Mouse (Mus musculus) kidney, adult 8-10 months (tissue): ENCODE measurements around the gene Dmbx1.
A peak's percentile ranks its signal among the peaks of the same experiment; 100 is the strongest.

Source experiments
- DNase-seq, 2 experiments: peaks; one replicate each; pipeline ENCODE4 v3.0.0; 2022

The Dmbx1 gene

DNA sequence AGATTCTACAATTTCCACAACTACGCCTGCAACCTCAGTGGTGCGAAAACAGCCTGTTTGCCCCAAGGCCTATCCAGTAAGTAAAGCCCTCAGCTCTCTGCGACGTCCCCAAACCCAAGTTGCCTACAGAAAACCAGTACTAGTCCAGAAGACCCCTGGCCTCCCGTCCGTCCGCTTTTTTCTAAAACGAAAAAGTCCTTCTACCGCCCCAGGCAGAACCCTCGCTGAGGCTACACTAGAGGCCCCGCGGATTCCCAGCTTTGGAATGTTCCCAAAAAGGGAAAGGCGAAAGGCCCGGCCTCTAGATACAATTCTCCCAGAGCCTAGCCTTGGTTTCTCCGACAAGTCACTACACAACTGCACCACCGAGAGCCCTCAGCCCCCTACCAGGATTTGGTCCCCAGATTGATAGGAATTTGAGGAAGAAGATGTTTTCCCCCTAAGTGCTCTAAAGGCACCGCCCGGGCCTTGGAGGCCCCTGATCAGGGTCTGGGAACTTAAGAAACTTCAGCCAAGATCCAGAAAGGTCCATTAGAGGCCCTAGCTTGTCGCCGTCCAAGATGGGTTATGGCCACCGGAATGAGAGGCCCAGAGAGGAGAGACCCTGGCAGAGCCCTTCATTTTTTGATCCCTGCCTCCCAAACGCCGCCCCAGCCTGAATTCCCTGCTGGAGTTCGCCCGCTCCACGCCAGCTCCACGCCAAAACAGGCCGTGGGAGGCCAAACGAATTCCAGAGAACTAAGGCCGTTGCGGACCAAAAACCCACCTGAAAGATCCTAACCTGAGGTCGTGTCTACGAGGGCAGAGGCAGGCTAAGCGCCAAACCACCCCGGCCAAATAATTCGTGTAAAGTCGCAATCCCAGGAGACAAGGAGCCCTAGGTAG is 1.2 kb downstream of the Dmbx1 start:
- peak in 1 of 2 experiments; percentile 22 for DNase-seq

DNA sequence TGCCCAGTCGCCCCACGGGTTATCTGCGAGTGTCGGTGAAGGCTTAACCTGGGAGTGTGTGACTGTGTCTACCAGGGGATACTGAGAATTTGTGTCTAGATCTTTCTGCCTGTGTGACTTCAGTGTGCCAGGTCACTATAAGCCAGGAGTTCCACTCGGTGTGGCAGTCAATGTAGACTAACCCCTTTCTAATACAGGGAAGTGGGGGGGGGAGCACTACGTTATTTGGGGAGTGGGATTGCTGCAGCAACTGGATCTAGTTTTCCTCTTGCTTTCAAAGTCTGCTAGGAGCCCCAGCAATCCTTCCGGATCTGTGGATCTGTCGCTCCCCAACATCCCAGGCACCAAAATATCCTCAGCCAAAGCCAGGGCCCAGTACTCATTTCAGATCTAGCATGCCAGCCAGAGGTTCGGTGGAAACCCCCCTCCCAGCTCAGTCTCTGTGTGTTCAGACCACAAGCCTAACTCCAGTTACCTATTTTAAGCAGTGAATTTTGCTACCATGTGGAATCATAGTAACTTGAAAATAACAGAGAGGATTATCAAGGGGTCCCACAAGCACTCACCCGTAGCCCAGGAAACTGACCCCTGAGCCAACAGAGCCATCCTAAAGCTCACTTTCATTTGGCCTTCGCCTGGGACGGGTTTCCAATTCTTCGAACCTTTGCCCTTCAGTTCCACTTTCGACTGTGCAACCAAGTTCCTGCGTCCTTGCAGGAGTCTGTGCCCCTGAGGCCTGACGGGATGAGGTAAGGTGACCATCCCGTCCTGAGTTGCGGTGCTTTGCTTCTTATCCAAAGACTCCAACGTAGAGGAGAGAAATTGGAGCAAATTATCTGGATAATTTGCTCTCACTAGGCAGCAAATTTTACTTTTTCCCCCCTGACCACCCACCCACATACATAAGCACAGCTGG is 2.4 kb downstream of the Dmbx1 start:
- no peak for DNase-seq

DNA sequence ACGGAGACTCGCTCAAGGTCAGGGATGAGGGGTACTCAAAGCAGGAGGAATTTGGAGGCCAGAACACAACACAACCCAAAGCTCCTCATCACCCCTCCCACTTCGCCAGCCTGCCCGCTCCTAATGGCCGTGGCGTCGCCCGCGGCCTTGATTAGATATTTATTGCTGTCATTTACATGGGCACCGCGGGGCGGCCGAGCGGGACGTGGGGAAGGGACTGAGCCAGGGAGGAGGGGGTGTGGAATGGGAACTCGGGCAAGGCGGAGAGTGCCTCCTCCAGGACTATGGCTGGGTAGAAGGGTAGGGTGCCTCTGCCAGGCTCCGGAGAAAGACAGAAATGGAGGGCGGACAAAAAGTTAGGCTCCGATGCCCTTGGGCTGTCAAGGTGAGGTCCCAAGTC is 3.1 kb downstream of the Dmbx1 start:
- no peak for DNase-seq

DNA sequence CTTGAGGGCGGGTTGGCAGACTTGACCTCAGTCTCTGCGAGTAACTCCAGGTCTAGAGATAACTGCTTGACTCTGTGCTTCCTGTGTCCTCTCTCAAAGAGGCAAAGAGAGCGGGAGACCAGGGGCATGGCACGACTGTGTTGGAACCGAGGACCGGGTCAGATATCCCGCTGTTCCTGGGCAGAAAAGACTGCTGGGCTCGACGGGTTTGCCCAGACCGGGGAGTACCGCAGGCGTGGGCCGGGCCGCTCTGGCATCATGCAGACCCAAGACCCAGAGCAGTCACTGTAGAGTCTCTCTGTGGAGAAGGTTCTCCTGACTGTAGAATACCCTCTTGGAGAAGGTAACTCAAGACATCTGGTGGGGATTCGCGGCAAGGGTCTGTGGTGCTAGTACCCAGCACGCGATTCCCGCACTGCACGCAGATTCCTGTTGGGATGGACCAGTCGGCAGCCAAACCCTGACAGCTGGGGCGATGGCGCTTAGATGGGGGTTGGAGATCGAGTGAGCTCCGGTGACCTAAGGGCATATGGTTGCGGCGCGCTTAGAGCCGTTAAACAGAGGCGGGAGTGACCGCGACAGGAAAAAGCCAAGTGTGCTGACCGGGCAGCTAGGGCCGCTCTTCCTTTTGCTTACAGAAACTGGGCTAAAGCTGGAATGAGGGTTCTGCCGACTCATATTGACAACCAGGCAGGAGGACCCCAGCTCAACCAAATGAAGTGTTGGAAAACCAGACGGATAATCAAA is 3.7 kb downstream of the Dmbx1 start:
- DNase-seq = no peak

DNA sequence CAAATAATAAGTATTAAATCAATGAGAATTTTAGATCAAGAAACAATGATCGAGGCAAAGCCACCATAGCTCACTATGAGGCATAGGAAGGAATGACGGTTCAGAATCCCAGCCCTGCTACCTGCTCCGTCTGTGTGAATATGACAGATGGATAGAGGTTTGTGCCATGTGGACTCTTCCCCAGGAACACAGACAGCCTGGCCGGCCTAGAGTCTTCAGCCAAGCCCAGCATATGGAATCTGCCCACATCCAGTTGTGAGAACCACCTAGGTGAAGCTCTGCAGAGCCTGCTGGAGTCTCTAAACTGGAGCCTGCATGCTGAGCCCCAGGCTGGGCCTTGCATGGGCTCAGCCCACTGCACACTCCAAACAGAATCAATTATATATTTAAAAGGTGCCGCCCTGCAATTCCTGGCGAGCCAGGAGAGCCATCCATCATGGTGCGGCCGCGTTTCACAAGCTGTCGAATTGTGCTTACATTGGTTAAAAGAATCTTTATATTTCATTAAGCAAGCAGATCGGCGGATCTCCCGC is 8.1 kb downstream of the Dmbx1 start:
- no peak for DNase-seq

DNA sequence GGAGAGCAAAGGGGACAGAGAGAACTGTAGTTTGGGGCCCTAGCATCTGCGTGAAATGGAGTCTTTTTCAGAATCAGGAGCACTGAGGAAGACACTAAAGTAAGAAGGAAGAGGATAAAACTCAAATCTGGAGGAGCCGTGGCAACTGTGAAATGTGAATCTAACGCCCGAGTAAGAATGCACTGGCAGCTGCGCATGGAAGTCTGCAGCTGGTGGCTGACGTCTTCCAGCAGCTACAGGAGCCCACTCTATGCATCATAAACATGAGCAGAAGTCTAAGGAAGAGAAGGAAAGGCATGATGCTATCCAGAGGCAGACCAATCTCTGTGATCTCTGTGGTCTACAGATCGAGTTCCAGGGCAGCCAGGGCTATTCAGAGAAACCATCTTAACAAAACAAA is 12.1 kb downstream of the Dmbx1 start:
- DNase-seq = no peak

DNA sequence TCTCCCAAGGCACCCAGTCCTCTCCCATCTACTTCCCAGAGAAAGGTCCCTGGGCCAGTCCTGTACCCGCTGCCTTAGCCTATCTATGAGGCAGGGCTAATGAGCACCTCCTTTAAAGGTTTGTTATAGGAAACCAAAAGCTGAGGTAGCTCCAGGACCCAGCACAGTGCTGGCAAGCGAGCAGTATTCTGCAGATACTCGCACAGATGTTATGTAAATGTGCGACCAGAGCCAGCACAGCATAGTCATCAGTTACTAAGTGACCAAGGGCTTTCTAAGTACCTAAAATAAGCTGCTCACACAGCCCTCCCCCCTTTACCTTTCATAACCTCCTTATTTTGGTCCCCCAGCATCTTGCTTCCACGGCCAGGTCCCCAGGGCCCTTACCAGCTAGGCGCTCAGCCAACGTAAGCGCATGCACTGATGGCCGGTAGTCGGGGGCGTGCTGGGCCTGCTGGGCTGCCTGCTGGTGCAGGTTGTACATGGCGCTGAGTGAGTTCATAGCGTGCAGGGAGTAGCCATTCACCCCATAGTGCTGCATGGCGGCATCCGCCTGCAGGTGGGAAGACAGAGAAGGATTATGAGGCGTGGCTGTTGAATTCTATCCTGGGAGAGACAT is 16.4 kb downstream of the Dmbx1 start:
- no peak for DNase-seq

DNA sequence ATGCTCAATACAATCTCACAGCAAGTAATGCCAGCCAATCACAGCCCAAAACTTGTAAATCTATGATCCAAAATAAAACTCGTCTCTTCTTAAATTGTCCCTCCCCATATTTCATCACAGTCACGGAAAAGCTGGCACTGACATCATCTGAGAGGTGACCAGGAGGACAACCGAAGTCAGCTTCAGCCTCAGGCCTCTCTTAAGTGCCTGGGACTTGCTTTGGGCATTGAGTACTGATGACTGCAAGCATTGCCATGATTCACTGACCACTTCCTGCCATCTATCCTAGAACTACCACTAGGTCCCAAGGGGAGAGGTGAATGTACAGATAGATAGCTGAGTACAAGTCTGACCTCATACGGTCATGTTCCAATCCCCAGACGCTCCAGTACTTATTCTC is 17.0 kb downstream of the Dmbx1 start:
- DNase-seq = no peak

DNA sequence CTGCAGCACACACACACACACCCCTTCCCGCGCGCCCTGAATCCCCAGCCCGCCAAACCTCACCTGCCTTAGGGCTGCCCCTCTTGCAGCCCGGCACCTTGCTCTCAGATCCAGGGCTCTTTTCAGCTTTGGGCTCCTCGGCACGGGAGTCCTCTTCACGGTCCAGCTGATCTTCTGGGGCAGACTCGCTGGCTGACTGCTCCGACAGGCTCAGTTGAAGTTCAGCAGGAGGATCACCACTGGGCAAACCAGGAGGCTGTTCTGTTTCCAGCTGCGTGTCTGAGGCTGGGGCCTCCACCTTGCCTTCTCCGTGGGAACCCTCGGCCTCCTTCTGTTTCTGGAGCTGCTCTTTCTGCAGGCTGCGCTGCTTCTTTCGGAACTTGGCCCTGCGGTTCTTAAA is 19.8 kb downstream of the Dmbx1 start:
- DNase-seq = peak; percentile 33 to 44

DNA sequence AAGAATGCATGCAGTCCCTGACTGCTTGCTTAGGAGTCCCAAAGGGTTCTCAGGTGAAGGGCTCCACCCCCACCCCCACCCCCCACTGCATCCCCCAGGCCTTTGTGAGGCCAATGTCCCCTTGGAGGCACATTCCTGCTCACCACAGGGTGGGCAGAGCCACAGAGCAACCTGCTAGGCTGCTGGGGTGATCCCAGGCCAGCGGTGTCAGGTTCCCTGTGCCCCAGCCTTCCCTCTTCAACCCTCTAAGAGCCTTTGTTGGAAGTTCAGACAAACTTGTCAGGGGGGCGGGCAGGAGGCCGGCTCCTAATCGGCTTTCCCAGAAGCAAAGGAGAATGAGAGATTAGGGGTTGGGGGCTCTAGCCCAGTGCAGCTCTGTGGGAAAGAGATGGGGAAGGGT is 28.1 kb downstream of the Dmbx1 start:
- no peak for DNase-seq

DNA sequence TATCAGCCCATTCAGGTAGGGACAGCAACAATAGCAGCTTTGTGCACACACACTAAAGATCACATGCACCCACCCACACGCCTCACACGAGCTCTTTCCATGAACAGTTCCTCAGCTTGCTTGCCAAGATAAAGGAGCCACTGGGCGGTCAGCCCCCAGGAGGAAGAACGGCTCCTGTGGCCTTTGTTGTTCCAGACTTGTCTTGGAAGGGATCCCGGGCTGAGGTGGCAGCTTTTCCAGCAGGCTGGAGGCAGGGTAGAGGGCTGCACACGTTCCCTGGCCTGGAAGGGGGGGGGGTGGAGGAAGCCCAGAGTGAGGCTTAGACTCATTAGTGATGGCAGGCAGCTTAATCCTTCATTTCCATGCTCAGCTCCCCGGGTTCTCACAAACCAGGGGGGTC is 31.1 kb downstream of the Dmbx1 start:
- no peak for DNase-seq

DNA sequence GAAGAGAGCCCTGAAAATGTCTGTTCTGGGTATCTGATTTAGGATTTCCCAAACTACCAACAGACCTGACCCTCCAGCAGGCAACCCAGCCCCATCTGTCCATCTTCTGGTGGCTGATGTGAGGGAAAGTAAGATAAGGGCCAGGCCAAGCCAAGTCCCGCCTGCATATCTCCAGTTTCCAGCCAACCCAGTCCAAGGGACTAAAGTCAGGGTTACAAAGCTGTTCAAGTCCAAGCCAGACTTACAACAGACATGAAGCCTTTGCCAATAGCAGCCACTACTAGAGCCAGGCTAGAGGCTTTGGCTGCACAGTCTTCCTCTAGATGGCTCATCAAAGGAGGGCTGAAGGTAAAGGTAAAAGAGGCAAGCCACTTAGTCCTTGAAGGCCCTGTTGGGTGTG is 31.7 kb downstream of the Dmbx1 start:
- DNase-seq = no peak

DNA sequence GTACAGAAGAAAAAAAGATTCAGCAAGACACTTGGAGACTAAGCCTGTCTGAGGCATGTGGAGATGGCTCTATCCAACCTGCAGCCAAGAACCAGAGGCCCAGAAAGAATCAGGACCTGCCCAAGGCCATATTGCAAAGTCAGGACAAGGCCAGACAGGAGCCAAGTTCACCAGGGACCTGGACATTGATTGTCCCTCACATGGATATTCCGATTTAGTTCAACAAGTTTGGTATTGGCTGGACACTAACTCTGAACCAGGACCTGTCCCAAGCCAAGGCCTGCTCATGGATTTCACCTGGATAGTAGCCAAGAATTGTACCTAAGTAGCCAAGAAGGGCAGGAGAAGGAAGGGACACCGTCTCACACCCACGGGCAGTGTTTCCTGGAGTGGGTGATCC is 32.9 kb downstream of the Dmbx1 start:
- no peak for DNase-seq

DNA sequence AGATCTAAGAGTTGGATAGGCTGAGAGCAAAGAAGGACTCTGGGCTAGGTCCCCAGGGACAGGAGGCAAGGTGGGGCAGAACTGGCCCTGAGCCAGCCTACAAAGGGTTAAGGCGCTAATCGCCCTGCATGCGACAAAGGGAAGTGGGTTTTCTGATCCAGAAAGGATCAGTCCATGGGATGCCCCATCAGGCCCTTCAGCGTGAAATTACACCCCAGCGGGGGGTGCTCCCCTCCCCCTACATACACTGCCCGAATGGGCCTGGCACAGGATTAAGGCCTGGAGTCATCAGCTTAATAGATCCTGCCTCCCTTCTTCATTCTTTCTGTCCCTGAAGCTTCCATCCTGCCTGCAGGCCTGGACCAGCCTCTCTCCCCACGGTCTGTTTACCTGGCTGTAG is 34.0 kb downstream of the Dmbx1 start:
- DNase-seq = no peak

DNA sequence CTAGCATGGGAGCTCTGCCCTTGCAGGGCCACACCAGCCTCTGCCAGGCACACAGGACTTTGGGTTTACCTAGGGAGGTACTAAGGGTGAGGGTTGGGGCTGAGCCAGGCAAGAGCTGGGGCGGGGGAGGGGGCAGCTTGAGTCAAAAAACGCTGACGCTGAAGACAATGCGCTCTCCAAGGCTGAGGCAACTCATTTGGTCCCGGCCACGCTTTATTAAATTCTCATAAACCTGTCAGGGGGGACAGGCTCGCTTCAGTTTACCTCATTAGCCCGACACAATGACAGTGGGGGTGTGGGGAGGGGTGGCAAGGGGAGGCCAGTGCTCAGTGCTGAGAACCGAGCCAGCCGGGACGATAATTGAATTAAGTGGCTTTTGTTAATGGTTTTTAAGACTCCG is 35.4 kb downstream of the Dmbx1 start:
- DNase-seq = no peak

DNA sequence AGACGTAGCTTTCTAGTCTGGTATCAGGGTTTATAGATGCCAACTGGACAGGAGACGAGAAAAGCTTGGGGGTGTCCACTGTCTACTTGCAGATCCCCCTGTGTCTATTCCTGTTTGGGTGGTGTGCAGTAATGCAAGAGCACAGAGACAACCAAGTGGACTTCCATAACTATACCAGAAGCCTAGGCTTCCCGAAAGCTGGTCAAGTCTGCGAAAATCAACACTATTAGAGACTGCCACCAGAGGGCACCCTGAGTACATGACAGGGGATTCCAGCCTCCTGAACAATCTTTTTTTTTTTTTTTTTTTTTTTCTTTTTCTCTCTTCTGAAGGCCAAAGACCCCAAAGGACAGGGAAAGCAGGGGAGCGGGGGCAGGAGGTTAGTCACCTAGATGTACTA is 36.9 kb downstream of the Dmbx1 start:
- peak; percentile 52 to 85 for DNase-seq

DNA sequence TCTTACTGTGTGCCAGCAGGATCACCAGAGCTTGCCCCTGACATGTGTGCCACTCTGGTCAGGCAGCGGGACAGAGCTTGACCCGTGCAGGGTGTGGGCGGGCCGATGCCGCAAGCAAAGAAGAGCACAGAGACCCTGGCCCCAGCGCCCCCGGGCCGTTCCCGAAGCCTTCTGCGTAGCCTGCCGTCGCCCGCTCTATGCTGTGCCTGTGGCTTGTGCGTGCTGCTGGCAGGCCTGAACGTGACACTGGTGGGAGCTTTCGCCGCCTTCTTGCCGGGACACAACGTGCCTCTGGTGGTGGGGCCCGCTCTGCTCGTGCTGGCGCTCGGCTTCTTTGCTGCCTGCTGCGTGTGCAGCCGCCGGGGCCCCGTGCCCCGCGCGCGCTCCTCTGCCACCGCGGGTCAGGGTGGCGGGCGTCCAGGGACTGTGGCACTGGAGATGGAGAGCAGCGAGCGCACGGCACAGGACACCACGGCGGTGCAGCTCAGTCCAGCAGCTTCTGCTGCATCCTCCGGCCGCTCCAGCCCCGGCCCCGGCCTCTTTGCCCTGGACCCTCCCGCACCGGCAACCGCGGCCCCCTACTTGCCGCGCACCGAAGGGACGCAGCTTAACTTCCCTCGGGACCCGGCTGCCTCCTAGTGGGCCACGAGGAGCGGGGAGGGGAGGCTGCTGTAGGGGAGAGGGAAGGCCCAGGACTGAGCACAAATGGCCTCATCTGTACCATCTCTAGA is 41.7 kb downstream of the Dmbx1 start:
- DNase-seq = no peak

DNA sequence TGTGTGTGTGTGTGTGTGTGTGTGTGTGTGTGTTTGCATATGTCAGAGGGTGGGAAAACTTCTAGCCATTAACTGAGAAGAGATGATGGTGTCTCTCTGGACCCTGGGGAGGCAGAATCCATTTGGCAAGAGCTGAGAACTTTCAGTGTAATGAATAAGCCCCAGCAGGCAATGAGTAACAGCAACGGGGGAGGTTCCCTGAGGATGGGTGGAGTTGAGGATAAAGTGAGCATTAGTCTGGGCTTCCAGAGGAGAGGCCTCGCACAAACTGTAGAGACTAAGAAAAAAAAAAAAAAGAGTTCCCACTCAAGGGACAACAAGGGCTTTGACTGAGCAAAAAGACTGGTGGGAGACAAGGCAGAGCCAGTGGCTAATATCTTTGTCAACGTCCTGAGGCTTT is 45.4 kb downstream of the Dmbx1 start:
- peak; percentile 77 to 86 for DNase-seq

DNA sequence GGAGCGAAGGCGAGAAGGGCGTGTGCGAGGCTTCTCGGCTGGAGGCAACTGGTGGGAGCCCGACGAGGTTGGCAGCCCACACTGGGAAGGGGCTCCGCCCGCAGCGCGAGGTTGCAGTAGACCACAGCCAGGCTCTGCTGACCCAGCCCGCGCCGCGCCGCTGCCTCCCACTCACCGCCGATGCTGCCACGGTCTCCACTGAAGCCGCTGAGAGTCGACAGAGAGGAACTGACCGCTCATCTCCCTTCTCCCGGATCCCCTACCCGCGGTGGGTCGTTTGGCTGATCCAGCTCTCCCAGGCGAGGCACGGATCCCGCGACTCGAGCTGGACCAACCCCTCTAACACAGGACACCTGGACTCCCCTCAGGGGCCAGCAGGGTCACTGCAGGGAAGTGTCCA is 49.2 kb downstream of the Dmbx1 start, which contains the start of gene 6430628N08Rik:
Gene 6430628N08Rik (plus strand): TSS at position 113 of the 400 bp plus-strand sequence.
- DNase-seq = no peak

DNA sequence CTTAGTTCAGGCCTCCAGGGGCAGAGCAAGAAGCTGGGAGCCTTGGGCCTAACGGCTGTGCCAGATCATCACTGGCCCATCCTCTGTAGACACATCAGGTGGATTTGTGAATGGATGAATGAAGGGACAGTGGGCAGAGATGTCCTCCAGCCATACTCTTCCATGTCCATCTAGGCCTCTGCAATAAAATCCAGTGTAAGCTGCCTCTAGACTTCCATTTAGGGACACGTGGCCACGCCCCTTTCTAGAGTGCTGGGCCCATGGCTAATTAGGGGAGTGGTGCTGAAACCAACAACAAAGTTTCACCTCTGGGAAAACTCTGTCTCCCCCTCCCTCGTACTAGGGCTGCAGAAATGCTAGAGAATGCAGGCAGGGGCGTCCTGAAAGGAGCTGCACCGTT is 49.7 kb downstream of the Dmbx1 start:
- DNase-seq = no peak

DNA sequence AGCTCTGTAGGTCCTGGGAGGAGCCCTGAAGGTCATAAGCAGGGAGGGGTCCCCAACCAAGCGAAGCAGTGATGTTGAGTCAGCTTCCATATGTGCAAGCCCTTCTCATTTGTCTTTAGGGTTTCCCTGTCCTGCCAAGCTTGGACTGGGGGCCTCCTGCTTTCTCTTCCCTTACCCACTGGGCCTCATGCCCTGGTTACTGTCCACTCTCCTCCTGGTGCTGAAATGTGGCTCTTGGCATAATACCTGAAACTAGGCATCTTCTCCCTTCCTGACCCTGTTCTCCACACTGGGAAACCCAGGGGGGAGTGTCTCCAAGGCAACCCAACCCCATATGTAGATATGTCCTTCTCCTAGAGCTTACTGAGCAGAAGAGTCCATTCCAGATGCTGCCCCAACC is 52.9 kb downstream of the Dmbx1 start:
- DNase-seq = no peak

DNA sequence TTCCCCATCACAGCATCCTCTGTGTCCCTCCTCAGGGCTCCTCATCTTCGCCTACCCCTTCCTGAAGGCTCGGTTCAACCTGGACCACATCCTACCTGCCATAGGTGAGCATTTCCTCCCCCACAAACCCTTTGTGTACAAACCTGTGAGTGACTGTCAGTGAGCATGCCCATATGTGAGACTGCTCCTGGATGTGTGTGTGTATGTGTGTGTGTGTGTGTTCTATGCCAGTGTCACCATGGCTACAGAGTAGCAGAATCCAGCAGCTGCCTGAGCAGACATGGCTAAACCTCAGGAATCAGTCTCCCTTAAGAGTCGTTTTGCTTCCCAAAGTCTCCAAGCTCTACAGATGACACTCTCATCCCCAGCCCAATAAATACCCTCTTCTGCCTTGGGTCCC is 53.9 kb downstream of the Dmbx1 start:
- DNase-seq = no peak
